Mouse (Mus musculus): Measurements from ENCODE around the gene Gm973.

DNA sequence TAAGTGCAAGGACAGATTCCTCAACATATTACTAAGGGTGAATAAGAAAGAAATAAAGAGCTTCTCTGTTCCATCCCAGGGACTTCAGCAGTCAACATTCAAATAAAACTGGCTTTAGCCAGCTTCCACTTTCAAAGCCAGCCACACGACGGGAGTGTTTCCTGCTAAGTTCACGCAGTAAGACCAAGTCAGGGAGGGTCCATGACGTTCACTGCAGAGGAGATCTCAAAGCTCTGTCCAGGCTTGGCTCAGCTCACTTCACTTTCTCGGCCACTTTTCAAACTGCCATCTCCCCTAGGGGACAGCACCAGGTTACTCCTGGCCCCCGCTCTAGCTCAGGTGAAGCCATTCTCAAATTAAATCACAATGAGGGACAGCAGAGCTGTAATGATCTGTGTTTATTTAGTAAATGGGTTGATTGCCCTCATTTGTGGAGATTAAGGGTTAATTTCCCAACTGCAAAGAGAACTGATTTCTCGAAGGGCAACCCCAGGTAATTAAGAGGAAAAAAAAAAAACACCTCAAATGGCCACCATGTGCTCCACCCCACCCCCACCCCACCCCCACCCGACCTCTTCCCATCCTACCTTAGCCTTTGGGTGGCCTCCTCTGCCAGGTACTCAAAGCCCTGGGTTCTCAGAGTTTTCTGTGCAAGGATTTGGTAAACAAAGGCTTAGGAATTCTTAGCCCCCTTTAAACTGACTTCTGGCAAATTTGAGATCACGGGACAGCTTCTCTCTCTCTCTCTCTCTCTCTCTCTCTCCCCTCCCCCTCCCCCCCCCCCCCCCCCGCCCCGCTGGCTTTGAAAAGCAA, 43.5 kb upstream of the Gm973 start:
- no peak for TF ChIP-seq GATA1 (IDR thresholded peaks at IDR 0.05; ENCODE audit: borderline replicate concordance, low read length)
- no peak for TF ChIP-seq CTCF (IDR thresholded peaks at IDR 0.05; ENCODE audit: low read depth, low read length)
- TF ChIP-seq TAL1 (conservative IDR thresholded peaks at IDR 0.05; ENCODE audit: low read depth, low read length): no peak
- TF ChIP-seq POLR2AphosphoS5 (IDR thresholded peaks at IDR 0.05; ENCODE audit: insufficient replicate concordance, low read depth, low read length): no peak

All from G1E (cell line).